Mouse (Mus musculus): ENCODE results near the gene Xbp1.

DNA sequence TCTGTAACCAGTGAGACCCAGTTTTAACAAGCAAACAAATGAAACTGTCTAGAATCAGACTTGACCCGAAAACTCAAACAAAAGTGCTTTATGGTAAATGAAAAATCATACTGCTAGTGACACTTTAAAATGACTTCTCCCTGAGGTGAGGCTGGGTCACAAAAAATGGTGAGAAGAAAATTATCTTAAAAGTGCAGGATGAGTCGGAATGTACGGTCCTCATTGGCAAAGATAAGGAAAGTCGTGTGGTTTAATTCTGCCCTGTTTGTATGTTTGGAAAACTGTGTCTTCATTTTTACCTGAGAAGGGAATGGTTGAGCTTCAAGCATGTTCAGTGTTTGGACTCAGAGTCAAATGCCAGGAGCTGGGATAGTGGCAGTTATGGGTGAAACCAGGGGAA is 51.4 kb downstream of the Xbp1 start:
- TF ChIP-seq POLR2A (IDR thresholded peaks at IDR 0.05; ENCODE audit: borderline replicate concordance, extremely low read depth, low read depth, low read length), result no peak
- no peak for TF ChIP-seq CTCF (IDR thresholded peaks at IDR 0.05; ENCODE audit: insufficient read depth, low read length)
